Mouse (Mus musculus) small intestine, adult 2 months (tissue): ENCODE measurements around the gene Taf5l.

Experiments used
- CTCF ChIP-seq: fragments of 200-500 bp; IDR thresholded peaks from 2 replicates; pipeline ENCODE4 v1.5.1; 2012; ENCODE audit warnings: low read depth, mild to moderate bottlenecking, control low read depth, inconsistent platforms, low read length, moderate library complexity, mixed read lengths; ENCODE audit not compliant: insufficient replicate concordance, insufficient read length; ENCODE audit errors: extremely low read depth
- POLR2A ChIP-seq: fragments of 200-500 bp; IDR thresholded peaks from 2 replicates; pipeline ENCODE4 v1.6.1; 2012; ENCODE audit warnings: low read depth, mild to moderate bottlenecking, control low read depth, inconsistent platforms, low read length, moderate library complexity

- TF ChIP-seq CTCF (no peak), POLR2A (peak; percentile 97)
Measured at GRCm38 (mm10) chr8:123982826-123983400, 38.3 kb downstream of the Taf5l start, which contains the start of gene Abcb10.
